Mouse (Mus musculus): ENCODE measurements around the gene 3100002H09Rik. TPM values are rescaled to one million over a fixed set of nuclear protein-coding genes. Genes with fewer than 3 reads are reported as not detected.

The 3100002H09Rik gene
- not detected for polyA plus RNA-seq (2017; shearing (Covaris generic))

DNA sequence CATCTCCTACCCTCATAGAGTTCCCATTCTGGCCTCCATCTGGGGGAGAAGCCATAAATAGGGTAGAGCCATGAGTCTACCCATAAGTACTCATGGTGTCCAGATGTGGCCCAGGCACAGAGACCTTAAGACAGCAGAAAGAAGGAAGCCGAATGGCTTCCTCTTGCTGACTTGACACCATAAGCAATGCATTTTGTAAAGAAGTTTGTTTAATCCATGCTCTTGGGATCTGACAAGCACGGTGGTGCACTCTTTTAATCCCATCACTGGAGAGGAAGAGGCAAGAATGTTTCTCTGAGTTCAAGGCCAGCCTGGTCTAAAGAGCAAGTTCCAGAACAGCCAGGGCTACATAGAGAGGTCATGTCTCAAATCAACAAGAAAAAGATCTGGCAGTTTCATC is at the start of gene 3100002H09Rik:
TSS of gene 3100002H09Rik (minus strand) at position 101 of the 400 bp plus-strand sequence.

GRCm38 (mm10) chr4:124656518-124656853 is 45.9 kb upstream of the 3100002H09Rik start, which contains the start of gene Pou3f1:
TSS of gene Pou3f1 (plus strand) at chr4:124656807.

Other genes starting within 250 kb of the 3100002H09Rik start
- gene Pou3f1, start 46.0 kb upstream of the 3100002H09Rik start, polyA plus RNA-seq (2017; shearing (Covaris generic)): not detected
- gene Utp11, start 82.8 kb upstream of the 3100002H09Rik start, polyA plus RNA-seq (2017; shearing (Covaris generic)): 79.6 TPM
- 1.4 TPM for gene Fhl3, start 89.9 kb upstream of the 3100002H09Rik start, polyA plus RNA-seq (2017; shearing (Covaris generic))
- gene Sf3a3, start 104.0 kb upstream of the 3100002H09Rik start, polyA plus RNA-seq (2017; shearing (Covaris generic)): 134 TPM
- 153 TPM for gene Inpp5b, start 131.0 kb upstream of the 3100002H09Rik start, polyA plus RNA-seq (2017; shearing (Covaris generic))
- 20.6 TPM for gene Mtf1, start 191.3 kb upstream of the 3100002H09Rik start, polyA plus RNA-seq (2017; shearing (Covaris generic))
- gene Yrdc, start 239.9 kb upstream of the 3100002H09Rik start, polyA plus RNA-seq (2017; shearing (Covaris generic)): 2.5 TPM
- 6.1 TPM for gene 1110065P20Rik, start 240.4 kb upstream of the 3100002H09Rik start, polyA plus RNA-seq (2017; shearing (Covaris generic))

Measured in activated CD4-positive, CD25-positive, alpha-beta regulatory T cell, adult 9 weeks (primary cell).